Mouse (Mus musculus) megakaryocyte, embryonic 14.5 days (primary cell): Measurements from ENCODE around the gene Ccdc32. TPM values are rescaled to one million over a fixed set of nuclear protein-coding genes. Genes with fewer than 3 reads are reported as not detected.
A peak's percentile ranks its signal among the peaks of the same experiment; 100 is the strongest.

Source experiments
- H3K27me3 ChIP-seq: replicated peaks from 2 replicates; pipeline ENCODE3; 2012; ENCODE audit warnings: inconsistent platforms
- H3K36me3 ChIP-seq: replicated peaks from 2 replicates; pipeline ENCODE3; 2012; ENCODE audit warnings: low read length, inconsistent platforms, mixed read lengths
- H3K4me1 ChIP-seq: 2 replicates; pipeline ENCODE4 v1.6.1; 2012; ENCODE audit warnings: inconsistent platforms
- H3K4me3 ChIP-seq: replicated peaks from 2 replicates; pipeline ENCODE3; 2012; ENCODE audit warnings: moderate library complexity, mild to moderate bottlenecking, inconsistent platforms
- H3K9me3 ChIP-seq: 2 replicates; pipeline ENCODE4 v1.6.1; 2012; ENCODE audit warnings: inconsistent platforms
- FLI1 ChIP-seq: IDR thresholded peaks from 2 replicates; pipeline ENCODE4 v1.6.1; 2012; ENCODE audit warnings: low read length, inconsistent platforms, mixed read lengths
- GATA1 ChIP-seq: IDR thresholded peaks from 3 replicates; pipeline ENCODE4 v1.6.1; 2012; ENCODE audit warnings: mixed read lengths, low read length, inconsistent platforms, borderline replicate concordance
- polyA plus RNA-seq: library from polyadenylated mRNA; stranded (reverse); fragments of >175 nt; gene quantifications from 2 replicates; pipeline ENCODE4 v1.2.3, GENCODE M21; 2012; ENCODE audit warnings: low replicate concordance; ENCODE audit not compliant: insufficient read depth

Ccdc32 gene
- polyA plus RNA-seq, result 11.1 and 12.4 TPM in 2 replicates

DNA sequence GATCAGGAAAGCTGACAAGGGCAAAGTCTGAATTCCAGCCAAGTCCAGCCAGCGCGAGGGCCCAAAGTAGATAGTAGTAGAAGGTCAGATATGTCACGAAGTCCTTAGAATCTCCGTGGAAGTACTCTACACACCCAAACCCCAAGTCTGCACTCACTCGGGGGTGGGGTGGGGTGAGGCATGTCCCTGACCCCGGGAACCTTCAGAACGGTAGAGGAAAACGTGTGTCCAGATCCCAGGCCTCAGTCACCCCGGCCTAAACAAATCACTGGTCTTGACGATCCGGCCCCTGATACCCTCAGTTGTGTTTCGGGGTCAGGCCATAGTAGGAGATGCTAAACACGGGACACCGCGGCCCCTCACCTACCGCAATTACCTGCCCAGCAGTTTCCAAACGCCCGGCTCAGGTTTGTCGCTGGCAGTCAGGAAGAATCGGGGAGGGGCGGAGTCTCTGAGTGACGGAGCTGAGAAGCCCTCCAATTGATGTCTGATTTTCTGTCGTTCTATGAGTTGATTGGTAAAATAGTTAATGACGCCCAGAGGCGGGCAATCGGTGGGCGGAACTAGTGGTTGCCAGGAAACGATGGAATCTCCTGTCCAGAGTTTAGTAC, at the start of gene Ccdc32:
Ccdc32 (minus strand) TSS at position 453 of the 611 bp plus-strand sequence.
- peaks cover 32% of the 10 kb centered on the region for H3K36me3 ChIP-seq
- H3K4me1 ChIP-seq, result peaks cover 58% of the 10 kb centered on the region
- TF ChIP-seq FLI1, result no peak
- no peak for TF ChIP-seq GATA1
- H3K27me3 ChIP-seq, result no peaks in the 10 kb centered on the region
- peak within 1 kb of the TSS; percentile 97 for H3K4me3 ChIP-seq
- H3K9me3 ChIP-seq, result no peaks in the 10 kb centered on the region

GRCm38 (mm10) chr2:119072397-119072796, 43.2 kb upstream of the Ccdc32 start:
- Histone ChIP-seq H3K4me1 (no peaks in the 10 kb centered on the region), H3K36me3 (peaks cover 75% of the 10 kb centered on the region), H3K27me3 (no peaks in the 10 kb centered on the region), H3K4me3 (no peak overlapping the region), H3K9me3 (no peaks in the 10 kb centered on the region)
- TF ChIP-seq GATA1 (no peak), FLI1 (no peak)

DNA sequence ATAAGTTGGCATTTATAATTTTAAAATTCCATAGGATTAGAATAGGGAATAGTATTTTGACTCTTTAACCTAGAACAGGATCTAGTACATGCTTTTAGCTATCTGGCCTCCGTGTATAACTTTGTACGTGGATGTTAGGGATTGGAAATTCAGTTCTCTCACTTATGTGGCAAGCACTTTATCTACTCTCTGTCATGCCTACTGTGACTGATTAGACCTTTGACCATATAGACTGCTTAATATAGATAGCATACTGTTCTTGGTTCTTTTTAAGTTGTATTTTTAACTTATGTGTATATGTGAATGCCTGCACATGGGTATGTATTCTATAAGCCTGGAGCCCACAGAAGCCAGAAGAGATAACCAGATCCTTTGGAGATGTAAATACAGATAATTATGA, 30.9 kb upstream of the Ccdc32 start:
- Histone ChIP-seq H3K9me3 (no peaks in the 10 kb centered on the region), H3K27me3 (no peaks in the 10 kb centered on the region), H3K4me1 (no peaks in the 10 kb centered on the region; the same call in 1 of the 2 replicates), H3K4me3 (no peak overlapping the region), H3K36me3 (peaks cover 59% of the 10 kb centered on the region)
- TF ChIP-seq GATA1 (no peak), FLI1 (no peak)

GRCm38 (mm10) chr2:119050132-119050650, 21.0 kb upstream of the Ccdc32 start:
- no peak overlapping the region for H3K4me3 ChIP-seq
- no peaks in the 10 kb centered on the region for H3K9me3 ChIP-seq
- H3K27me3 ChIP-seq, result no peaks in the 10 kb centered on the region
- TF ChIP-seq GATA1 (no peak), FLI1 (no peak)
- peaks cover 40% of the 10 kb centered on the region for H3K4me1 ChIP-seq
- H3K36me3 ChIP-seq, result peaks cover 10% of the 10 kb centered on the region

- Histone ChIP-seq H3K27me3 (no peaks in the 10 kb centered on the region), H3K4me1 (peaks cover 36% of the 10 kb centered on the region), H3K4me3 (peak overlapping the region; percentile 98), H3K9me3 (no peaks in the 10 kb centered on the region), H3K36me3 (peaks cover 10% of the 10 kb centered on the region)
- TF ChIP-seq FLI1, result no peak
- no peak for TF ChIP-seq GATA1
Measured at GRCm38 (mm10) chr2:119047849-119048248, 18.7 kb upstream of the Ccdc32 start.

DNA sequence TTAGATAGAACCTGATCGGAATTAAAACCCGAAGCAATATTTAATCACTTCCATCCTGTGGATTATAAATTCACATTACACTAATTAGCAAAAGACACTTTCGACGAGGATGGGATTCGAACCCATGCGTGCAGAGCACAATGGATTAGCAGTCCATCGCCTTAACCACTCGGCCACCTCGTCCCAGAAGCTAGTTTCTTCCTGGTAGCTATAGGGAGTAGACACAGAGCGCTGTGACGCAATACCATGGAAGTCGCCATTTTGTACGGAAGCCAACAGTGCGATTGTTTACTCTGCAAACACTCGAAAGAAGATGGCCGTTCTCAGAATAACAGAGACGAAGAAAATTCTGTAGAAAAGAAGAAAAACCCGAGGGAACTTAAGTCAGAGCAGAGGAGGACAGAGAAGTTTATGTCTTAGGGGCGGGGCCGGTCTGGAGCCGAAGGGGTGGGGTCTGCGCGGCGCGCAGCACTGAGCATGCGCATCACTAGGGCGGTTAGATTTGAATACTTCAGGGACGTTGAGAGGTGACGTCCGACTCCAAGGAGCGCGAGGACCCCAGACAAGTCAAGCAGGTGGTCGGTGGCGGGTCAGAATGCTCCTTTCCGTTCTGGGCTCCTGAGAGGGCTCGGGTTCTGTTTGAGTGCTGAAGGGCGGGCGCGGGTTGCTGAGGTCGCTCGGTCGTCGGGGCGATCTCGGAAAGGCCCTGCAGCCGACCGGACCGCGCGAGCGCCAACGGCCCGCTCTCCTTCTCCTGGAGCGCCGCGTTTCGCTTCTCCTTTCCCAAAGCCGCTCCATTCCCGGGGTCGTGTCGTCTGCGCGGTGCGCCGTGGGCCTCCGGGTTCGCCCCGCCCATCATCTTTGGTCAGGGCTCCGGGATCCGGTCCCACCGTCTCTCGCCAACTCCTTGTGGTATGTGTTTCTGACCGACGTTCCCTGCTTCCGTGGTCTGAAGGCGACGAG, 17.7 kb upstream of the Ccdc32 start, which contains the start of gene Knl1:
Knl1 (plus strand) TSS at position 471 of the 963 bp plus-strand sequence.
- TF ChIP-seq GATA1 (no peak), FLI1 (no peak)
- Histone ChIP-seq H3K9me3 (no peaks in the 10 kb centered on the region), H3K27me3 (no peaks in the 10 kb centered on the region), H3K36me3 (peaks cover 8% of the 10 kb centered on the region), H3K4me1 (peaks cover 31% of the 10 kb centered on the region), H3K4me3 (peak within 1 kb of the TSS; percentile 98)

GRCm38 (mm10) chr2:119045163-119045562, 16.0 kb upstream of the Ccdc32 start:
- Histone ChIP-seq H3K4me1 (peaks cover 23% of the 10 kb centered on the region), H3K36me3 (peaks cover 2% of the 10 kb centered on the region), H3K27me3 (no peaks in the 10 kb centered on the region), H3K4me3 (no peak overlapping the region), H3K9me3 (no peaks in the 10 kb centered on the region)
- TF ChIP-seq FLI1, result no peak
- no peak for TF ChIP-seq GATA1

GRCm38 (mm10) chr2:119040882-119041281, 11.7 kb upstream of the Ccdc32 start:
- Histone ChIP-seq H3K36me3 (peaks cover 35% of the 10 kb centered on the region), H3K4me1 (peaks cover 20% of the 10 kb centered on the region)

GRCm38 (mm10) chr2:119035397-119035745, 6.2 kb upstream of the Ccdc32 start:
- no peak for TF ChIP-seq GATA1
- TF ChIP-seq FLI1, result no peak
- Histone ChIP-seq H3K4me3 (peak overlapping the region; percentile 96), H3K27me3 (no peaks in the 10 kb centered on the region), H3K9me3 (no peaks in the 10 kb centered on the region), H3K4me1 (peaks cover 43% of the 10 kb centered on the region), H3K36me3 (peaks cover 33% of the 10 kb centered on the region)

More at GRCm38 (mm10) chr2:119040882-119041281, 11.7 kb upstream of the Ccdc32 start:
- TF ChIP-seq FLI1 (no peak), GATA1 (no peak)
- H3K9me3 ChIP-seq, result no peaks in the 10 kb centered on the region
- H3K4me3 ChIP-seq, result no peak overlapping the region
- H3K27me3 ChIP-seq, result no peaks in the 10 kb centered on the region
